Mouse (Mus musculus) forebrain, embryonic 16.5 days (tissue): ENCODE measurements around the gene Cckbr. TPM values are rescaled to one million over a fixed set of nuclear protein-coding genes. Genes with fewer than 3 reads are reported as not detected.

ENCODE experiments used
- ATAC-seq: fragments of 200-750 bp; cut with Nextera tagmentation; 2 replicates; pipeline ENCODE4 v1.8.0; 2017; ENCODE audit warnings: mild to moderate bottlenecking, moderate library complexity
- H3K27ac ChIP-seq: fragments of 300-500 bp; sonication (generic); 2 replicates; pipeline ENCODE4 v1.5.1; 2014; ENCODE audit warnings: low read length, control low read depth
- H3K27me3 ChIP-seq: fragments of 300-500 bp; sonication (generic); replicated peaks from 2 replicates; pipeline ENCODE4 v1.6.1; 2014; ENCODE audit warnings: low read length; ENCODE audit not compliant: control insufficient read depth, insufficient read depth
- H3K36me3 ChIP-seq: fragments of 300-500 bp; sonication (generic); 2 replicates; pipeline ENCODE4 v1.6.1; 2014; ENCODE audit not compliant: control insufficient read depth, insufficient read depth
- H3K4me1 ChIP-seq: fragments of 300-500 bp; sonication (generic); replicated peaks from 2 replicates; pipeline ENCODE4 v1.6.1; 2014; ENCODE audit warnings: low read length; ENCODE audit not compliant: control insufficient read depth, insufficient read depth
- H3K4me2 ChIP-seq: fragments of 300-500 bp; sonication (generic); 2 replicates; pipeline ENCODE4 v1.6.1; 2014; ENCODE audit warnings: mild to moderate bottlenecking, low read length, control low read depth
- H3K4me3 ChIP-seq: fragments of 300-500 bp; sonication (generic); replicated peaks from 2 replicates; pipeline ENCODE4 v1.5.1; 2014; ENCODE audit warnings: mild to moderate bottlenecking, low read length, control low read depth
- H3K9ac ChIP-seq: fragments of 300-500 bp; sonication (generic); replicated peaks from 2 replicates; pipeline ENCODE4 v1.6.1; 2014; ENCODE audit warnings: low read depth, low read length, control low read depth
- H3K9me3 ChIP-seq: fragments of 300-500 bp; sonication (generic); 2 replicates; pipeline ENCODE4 v1.6.1; 2016; ENCODE audit warnings: low read length; ENCODE audit not compliant: control insufficient read depth
- WGBS: fragments of 180-500 bp; shearing (Covaris S2); extraction: QIAGEN DNeasy Blood & Tissue Kit; methylation state at CpG from one replicate; pipeline ENCODE4 v1.1.7; 2014; 5-methylcytosine and 5-hydroxymethylcytosine counted together
- polyA plus RNA-seq: library from polyadenylated mRNA; unstranded; fragments of >200 nt; fragmentation: Nextera tagmentation; extraction: Ambion mirVana; gene quantifications from 2 replicates; pipeline ENCODE4 v1.2.1, GENCODE M21; 2015

Gene Cckbr
- polyA plus RNA-seq, 1 experiment from 2014 or later: 2.6 TPM

- Histone ChIP-seq H3K9me3 (no peaks in the 10 kb centered on the region), H3K4me1 (peaks cover 24% of the 10 kb centered on the region), H3K9ac (peak within 1 kb of the TSS; percentile 70), H3K36me3 (no peaks in the 10 kb centered on the region), H3K27ac (no peak within 1 kb of the TSS; the same call in 1 of the 2 replicates), H3K27me3 (no peaks in the 10 kb centered on the region), H3K4me3 (peak within 1 kb of the TSS; percentile 46), H3K4me2 (peak within 1 kb of the TSS; percentile 70)
- peak; percentile 91 for ATAC-seq
- WGBS: 4% methylated on average over 60 of the region's 63 CpGs
Observed at GRCm38 (mm10) chr7:105481505-105482411, 56.2 kb downstream of the Cckbr start, which contains the start of gene Cavin3. Gene Cavin3 (minus strand): TSS chr7:105482300.

- Histone ChIP-seq H3K9ac (peak overlapping the region; percentile 70), H3K27ac (no peak overlapping the region), H3K36me3 (no peaks in the 10 kb centered on the region), H3K9me3 (no peaks in the 10 kb centered on the region), H3K27me3 (no peaks in the 10 kb centered on the region), H3K4me3 (peak overlapping the region; percentile 46), H3K4me2 (peak overlapping the region; percentile 70), H3K4me1 (peaks cover 24% of the 10 kb centered on the region)
- 49% methylated on average over 8 of the region's 8 CpGs for WGBS
- peak; percentile 32 for ATAC-seq
Observed at GRCm38 (mm10) chr7:105482426-105482825, 56.9 kb downstream of the Cckbr start.

- no peak overlapping the region for H3K27ac ChIP-seq
- no peak overlapping the region for H3K4me3 ChIP-seq
- WGBS: 74% methylated on average over 5 of the region's 5 CpGs
- no peaks in the 10 kb centered on the region for H3K36me3 ChIP-seq
- H3K27me3 ChIP-seq: no peaks in the 10 kb centered on the region
- no peak for ATAC-seq
- peaks cover 21% of the 10 kb centered on the region for H3K4me1 ChIP-seq
- H3K9ac ChIP-seq: no peak overlapping the region
- no peak overlapping the region for H3K4me2 ChIP-seq
- no peaks in the 10 kb centered on the region for H3K9me3 ChIP-seq
Observed at GRCm38 (mm10) chr7:105485029-105485428, 59.5 kb downstream of the Cckbr start.

GRCm38 (mm10) chr7:105487104-105487876 lies 61.8 kb downstream of the Cckbr start:
- Histone ChIP-seq H3K4me2 (no peak overlapping the region), H3K4me3 (no peak overlapping the region), H3K9ac (no peak overlapping the region), H3K9me3 (no peaks in the 10 kb centered on the region), H3K27me3 (no peaks in the 10 kb centered on the region), H3K36me3 (no peaks in the 10 kb centered on the region), H3K4me1 (peaks cover 3% of the 10 kb centered on the region), H3K27ac (no peak overlapping the region)
- 81% methylated on average over 6 of the region's 6 CpGs for WGBS
- ATAC-seq: no peak

- Histone ChIP-seq H3K36me3 (no peaks in the 10 kb centered on the region), H3K27ac (no peak overlapping the region), H3K27me3 (no peaks in the 10 kb centered on the region), H3K4me3 (no peak overlapping the region), H3K9ac (no peak overlapping the region), H3K9me3 (no peaks in the 10 kb centered on the region), H3K4me1 (no peaks in the 10 kb centered on the region), H3K4me2 (no peak overlapping the region)
- 94% methylated on average over 3 of the region's 3 CpGs for WGBS
- no peak for ATAC-seq
Observed at GRCm38 (mm10) chr7:105497881-105498280, 72.3 kb downstream of the Cckbr start.

- Histone ChIP-seq H3K9ac (no peak overlapping the region), H3K27me3 (no peaks in the 10 kb centered on the region), H3K4me1 (no peaks in the 10 kb centered on the region), H3K4me2 (no peak overlapping the region), H3K9me3 (no peaks in the 10 kb centered on the region), H3K4me3 (no peak overlapping the region), H3K27ac (no peak overlapping the region), H3K36me3 (no peaks in the 10 kb centered on the region)
- no peak for ATAC-seq
- 67% methylated on average over 10 of the region's 10 CpGs for WGBS
Observed at GRCm38 (mm10) chr7:105498854-105499492, 73.4 kb downstream of the Cckbr start.

GRCm38 (mm10) chr7:105499676-105500075 lies 74.1 kb downstream of the Cckbr start:
- WGBS: 90% methylated on average over 1 of the region's 1 CpGs
- no peak for ATAC-seq

GRCm38 (mm10) chr7:105501984-105502383 lies 76.5 kb downstream of the Cckbr start:
- no peaks in the 10 kb centered on the region for H3K27me3 ChIP-seq
- H3K4me2 ChIP-seq: no peak overlapping the region
- no peak overlapping the region for H3K4me3 ChIP-seq
- no peaks in the 10 kb centered on the region for H3K9me3 ChIP-seq
- no peaks in the 10 kb centered on the region for H3K36me3 ChIP-seq
- ATAC-seq: no peak
- 91% methylated on average over 4 of the region's 4 CpGs for WGBS
- no peak overlapping the region for H3K27ac ChIP-seq
- no peaks in the 10 kb centered on the region for H3K4me1 ChIP-seq
- no peak overlapping the region for H3K9ac ChIP-seq

More at GRCm38 (mm10) chr7:105499676-105500075, 74.1 kb downstream of the Cckbr start:
- Histone ChIP-seq H3K4me1 (no peaks in the 10 kb centered on the region), H3K27me3 (no peaks in the 10 kb centered on the region), H3K27ac (no peak overlapping the region), H3K4me2 (no peak overlapping the region), H3K9me3 (no peaks in the 10 kb centered on the region), H3K9ac (no peak overlapping the region), H3K4me3 (no peak overlapping the region), H3K36me3 (no peaks in the 10 kb centered on the region)

GRCm38 (mm10) chr7:105507257-105507656 lies 81.7 kb downstream of the Cckbr start:
- Histone ChIP-seq H3K9me3 (no peaks in the 10 kb centered on the region), H3K27me3 (no peaks in the 10 kb centered on the region), H3K36me3 (no peaks in the 10 kb centered on the region), H3K4me1 (no peaks in the 10 kb centered on the region), H3K9ac (no peak overlapping the region), H3K27ac (no peak overlapping the region), H3K4me3 (no peak overlapping the region), H3K4me2 (no peak overlapping the region)
- WGBS: 80% methylated on average over 4 of the region's 4 CpGs
- no peak for ATAC-seq
